Mouse (Mus musculus) megakaryocyte, embryonic 14.5 days (primary cell): ENCODE results near the gene Col23a1. TPM values are rescaled to one million over a fixed set of nuclear protein-coding genes. Genes with fewer than 3 reads are reported as not detected.
"Not testable (repeated sequence)": the region's sequence is repeated elsewhere in the genome, so short reads cannot be mapped to it uniquely, and the experiment has no call there.

Source experiments
- H3K27me3 ChIP-seq: replicated peaks from 2 replicates; pipeline ENCODE3; 2012; ENCODE audit warnings: inconsistent platforms
- H3K36me3 ChIP-seq: replicated peaks from 2 replicates; pipeline ENCODE3; 2012; ENCODE audit warnings: low read length, inconsistent platforms, mixed read lengths
- H3K4me1 ChIP-seq: 2 replicates; pipeline ENCODE4 v1.6.1; 2012; ENCODE audit warnings: inconsistent platforms
- H3K4me3 ChIP-seq: replicated peaks from 2 replicates; pipeline ENCODE3; 2012; ENCODE audit warnings: moderate library complexity, mild to moderate bottlenecking, inconsistent platforms
- H3K9me3 ChIP-seq: 2 replicates; pipeline ENCODE4 v1.6.1; 2012; ENCODE audit warnings: inconsistent platforms
- FLI1 ChIP-seq: IDR thresholded peaks from 2 replicates; pipeline ENCODE4 v1.6.1; 2012; ENCODE audit warnings: low read length, inconsistent platforms, mixed read lengths
- GATA1 ChIP-seq: IDR thresholded peaks from 3 replicates; pipeline ENCODE4 v1.6.1; 2012; ENCODE audit warnings: mixed read lengths, low read length, inconsistent platforms, borderline replicate concordance
- polyA plus RNA-seq: library from polyadenylated mRNA; stranded (reverse); fragments of >175 nt; gene quantifications from 2 replicates; pipeline ENCODE4 v1.2.3, GENCODE M21; 2012; ENCODE audit warnings: low replicate concordance; ENCODE audit not compliant: insufficient read depth

Gene Col23a1
- polyA plus RNA-seq, 1 experiment: 0.21 TPM

DNA sequence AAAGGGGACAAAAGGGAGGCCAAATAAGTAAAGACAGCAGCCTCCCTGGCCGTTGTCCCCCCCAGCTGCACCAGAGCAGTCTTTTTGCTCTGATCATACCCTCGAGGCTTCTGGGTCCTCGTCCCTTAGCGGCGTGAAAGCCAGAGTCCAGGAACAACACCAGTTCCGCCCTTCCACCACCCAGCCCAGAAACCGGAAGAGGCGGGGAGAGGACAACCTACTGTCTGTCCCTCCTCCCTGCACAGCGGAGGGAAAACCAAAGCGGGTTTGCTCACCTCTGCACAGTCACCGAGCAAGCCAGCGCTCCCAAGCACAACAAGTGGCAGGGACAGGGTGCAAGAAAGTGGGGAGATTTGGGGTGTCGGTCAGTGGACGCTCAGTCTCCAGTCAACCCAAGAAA lies 325.9 kb downstream of the Col23a1 start:
- H3K27me3 ChIP-seq: no peaks in the 10 kb centered on the region
- peak overlapping the region; percentile 92 for H3K4me3 ChIP-seq
- TF ChIP-seq GATA1 (no peak), FLI1 (no peak)
- H3K9me3 ChIP-seq: no peaks in the 10 kb centered on the region
- H3K4me1 ChIP-seq: peaks cover 58% of the 10 kb centered on the region
- no peaks in the 10 kb centered on the region for H3K36me3 ChIP-seq

DNA sequence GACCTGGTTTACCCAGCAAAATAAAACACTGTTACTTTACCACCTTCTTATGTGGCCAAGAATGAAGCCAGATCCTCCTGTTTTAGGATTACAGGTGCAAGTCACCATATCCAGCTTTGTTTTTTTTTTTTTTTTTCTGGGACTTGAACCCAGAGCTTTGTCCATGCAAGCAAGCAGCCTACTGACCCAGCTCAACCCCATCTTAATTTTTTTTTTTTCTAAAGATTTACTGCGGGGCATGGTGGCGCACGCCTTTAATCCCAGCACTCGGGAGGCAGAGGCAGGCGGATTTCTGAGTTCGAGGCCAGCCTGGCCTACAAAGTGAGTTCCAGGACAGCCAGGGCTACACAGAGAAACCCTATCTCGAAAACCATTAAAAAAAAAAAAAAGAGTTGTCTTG lies 326.4 kb downstream of the Col23a1 start:
- Histone ChIP-seq H3K4me1 (peaks cover 64% of the 10 kb centered on the region), H3K4me3 (peak overlapping the region; percentile 92)
- H3K9me3 ChIP-seq, H3K36me3 ChIP-seq, H3K27me3 ChIP-seq: not testable (repeated sequence)

DNA sequence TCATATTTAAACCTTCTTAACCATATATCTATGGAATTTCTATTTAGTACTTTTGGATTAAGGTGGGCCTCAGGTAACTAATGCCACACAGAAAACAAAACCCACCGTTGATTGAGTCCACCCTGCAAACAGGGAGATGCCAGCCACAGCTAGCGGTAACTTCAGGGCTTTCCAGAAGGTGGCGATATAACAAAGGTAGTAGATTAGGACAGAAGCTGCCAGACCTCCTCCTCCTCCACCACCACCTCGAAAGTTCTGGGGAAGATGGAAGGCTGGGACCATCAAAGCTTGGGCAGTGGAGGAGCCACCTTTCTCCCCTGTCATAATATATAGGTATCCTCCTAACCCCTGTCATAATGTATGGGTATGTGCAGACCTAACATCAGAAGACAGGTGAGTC lies 328.0 kb downstream of the Col23a1 start:
- TF ChIP-seq FLI1: no peak
- TF ChIP-seq GATA1: no peak
- Histone ChIP-seq H3K36me3 (peaks cover 17% of the 10 kb centered on the region), H3K4me1 (peaks cover 74% of the 10 kb centered on the region), H3K9me3 (no peaks in the 10 kb centered on the region), H3K4me3 (peak overlapping the region; percentile 47), H3K27me3 (no peaks in the 10 kb centered on the region)

DNA sequence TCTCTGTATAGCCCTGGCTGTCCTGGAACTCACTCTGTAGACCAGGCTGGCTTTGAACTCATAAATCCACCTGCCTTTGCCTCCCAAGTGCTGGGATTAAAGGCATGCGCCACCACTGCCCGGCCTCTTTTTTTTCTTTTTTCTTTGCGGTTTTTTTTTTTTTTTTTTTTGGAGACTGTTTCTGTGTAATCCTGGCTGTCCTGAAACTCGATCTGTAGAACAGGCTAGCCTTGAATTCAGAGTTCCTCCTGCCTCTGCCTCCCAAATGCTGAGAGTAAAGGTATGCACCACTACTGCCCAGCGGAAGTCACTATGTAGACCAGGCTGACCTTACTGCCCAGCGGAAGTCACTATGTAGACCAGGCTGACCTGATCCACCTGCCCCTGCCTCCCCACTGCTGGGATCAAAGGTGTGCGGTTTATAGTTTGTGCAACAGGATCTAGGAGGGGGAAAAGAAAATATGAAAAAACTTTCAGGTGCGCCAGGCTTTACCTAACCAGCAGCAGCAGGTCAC lies 329.2 kb downstream of the Col23a1 start:
- Histone ChIP-seq H3K36me3 (peaks cover 29% of the 10 kb centered on the region), H3K9me3 (no peaks in the 10 kb centered on the region), H3K27me3 (no peaks in the 10 kb centered on the region), H3K4me3 (peak overlapping the region; percentile 96), H3K4me1 (peaks cover 72% of the 10 kb centered on the region)
- TF ChIP-seq GATA1 (no peak), FLI1 (no peak)

DNA sequence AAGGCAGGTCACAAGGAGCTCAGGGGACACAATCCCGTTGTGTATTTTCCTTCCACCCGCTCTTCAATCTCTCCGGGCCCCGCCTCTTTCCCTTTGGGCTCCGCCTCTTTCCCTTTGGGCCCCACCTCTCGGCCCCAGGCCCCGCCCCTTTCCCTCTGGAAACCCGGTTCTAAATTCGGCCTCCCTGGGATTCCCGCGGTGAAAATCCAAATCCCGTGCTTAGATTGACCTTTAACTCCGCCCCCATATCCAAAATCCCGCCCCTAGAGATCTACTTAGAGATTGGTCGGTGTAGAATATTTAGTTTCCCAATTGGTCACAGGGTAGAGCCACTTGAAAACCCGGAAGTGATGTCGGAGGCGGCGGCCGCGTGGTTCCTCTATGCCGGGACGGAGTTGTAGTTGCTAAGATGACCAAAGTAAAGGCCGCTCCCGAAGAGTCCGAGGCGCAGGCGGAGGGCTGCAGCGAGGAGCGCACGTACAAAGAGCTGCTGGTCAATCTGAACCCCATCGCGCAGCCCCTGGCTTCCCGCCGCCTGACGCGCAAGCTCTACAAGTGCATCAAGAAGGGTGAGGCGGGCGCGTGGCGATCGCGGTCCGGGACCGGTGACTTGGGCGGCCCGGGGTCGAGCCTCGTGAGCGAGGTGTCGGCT lies 329.8 kb downstream of the Col23a1 start, which contains the start of gene Nhp2:
Nhp2 (plus strand) TSS at position 327 of the 652 bp plus-strand sequence.
- Histone ChIP-seq H3K4me3 (peak within 1 kb of the TSS; percentile 96), H3K27me3 (no peaks in the 10 kb centered on the region), H3K4me1 (peaks cover 72% of the 10 kb centered on the region), H3K36me3 (peaks cover 35% of the 10 kb centered on the region), H3K9me3 (no peaks in the 10 kb centered on the region)
- TF ChIP-seq GATA1 (no peak), FLI1 (no peak)

DNA sequence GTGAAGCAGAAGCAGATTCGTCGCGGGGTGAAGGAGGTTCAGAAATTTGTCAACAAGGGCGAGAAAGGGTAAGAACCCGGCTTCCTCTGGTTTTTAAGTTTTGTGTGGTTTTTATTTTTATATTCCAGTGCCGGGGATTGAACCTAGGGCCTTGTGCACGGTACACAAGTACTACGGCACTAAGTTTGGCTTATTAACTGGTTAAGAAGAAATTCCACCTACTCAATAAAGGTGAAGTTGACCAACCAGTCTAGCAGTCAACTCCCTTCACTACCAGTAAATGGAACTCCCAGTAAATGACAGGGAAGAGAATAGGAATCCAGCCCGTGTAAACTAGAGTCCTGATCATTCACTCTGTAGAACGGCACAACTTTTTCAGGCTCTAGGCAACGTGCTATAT lies 330.4 kb downstream of the Col23a1 start:
- TF ChIP-seq GATA1: no peak
- no peak for TF ChIP-seq FLI1
- H3K27me3 ChIP-seq: no peaks in the 10 kb centered on the region

DNA sequence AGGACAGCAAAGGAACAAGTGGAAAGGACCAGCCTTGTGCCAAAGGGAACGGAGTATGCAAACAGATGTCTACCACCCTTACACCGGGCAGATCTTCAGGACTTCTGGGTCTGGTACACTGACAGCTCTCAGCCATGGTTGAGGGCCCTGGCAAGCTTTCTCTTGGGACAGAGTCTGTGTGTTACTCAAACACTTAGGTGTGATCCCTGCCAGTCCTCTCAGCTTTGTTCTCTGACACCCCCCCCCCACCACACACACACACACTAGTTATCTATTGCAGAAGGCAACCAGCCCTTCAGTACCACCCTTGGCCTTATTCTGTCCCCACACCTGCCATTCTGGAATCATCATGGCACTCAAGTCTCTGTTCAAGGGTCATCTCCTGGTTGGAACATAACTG lies 332.1 kb downstream of the Col23a1 start:
- TF ChIP-seq GATA1 (no peak), FLI1 (no peak)
- H3K4me1 ChIP-seq: peaks cover 78% of the 10 kb centered on the region
- peaks cover 56% of the 10 kb centered on the region for H3K36me3 ChIP-seq
- no peaks in the 10 kb centered on the region for H3K27me3 ChIP-seq
- no peaks in the 10 kb centered on the region for H3K9me3 ChIP-seq
- peak overlapping the region; percentile 15 for H3K4me3 ChIP-seq

More for the DNA sequence above, 330.4 kb downstream of the Col23a1 start:
- peak overlapping the region; percentile 96 for H3K4me3 ChIP-seq
- peaks cover 41% of the 10 kb centered on the region for H3K36me3 ChIP-seq
- no peaks in the 10 kb centered on the region for H3K9me3 ChIP-seq
- H3K4me1 ChIP-seq: peaks cover 72% of the 10 kb centered on the region

DNA sequence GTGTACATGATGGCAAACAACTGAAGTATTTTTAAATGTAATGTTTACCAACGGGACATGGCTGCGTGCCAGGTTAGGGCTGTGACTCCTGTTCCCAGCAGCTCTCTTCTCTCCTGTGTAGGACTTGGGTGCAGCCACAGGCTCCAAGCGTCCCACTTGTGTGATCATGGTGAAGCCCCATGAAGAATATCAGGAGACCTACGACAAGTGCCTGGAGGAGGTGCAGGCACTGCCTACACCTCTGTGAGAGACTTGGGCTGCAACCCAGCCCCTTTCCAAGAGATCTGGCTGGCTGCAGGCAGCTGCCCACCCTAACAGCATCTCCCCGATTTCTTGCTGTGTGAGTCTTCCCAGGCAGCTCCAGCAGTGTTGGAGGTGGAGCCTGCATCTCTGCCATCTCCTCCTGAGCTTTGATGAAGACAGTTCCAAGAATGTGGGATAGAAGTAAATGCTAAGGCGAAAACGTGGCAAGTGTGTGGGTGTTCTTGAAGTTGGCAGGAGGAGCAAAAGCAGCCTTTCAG lies 333.3 kb downstream of the Col23a1 start:
- no peak for TF ChIP-seq FLI1
- TF ChIP-seq GATA1: no peak
- Histone ChIP-seq H3K36me3 (peaks cover 68% of the 10 kb centered on the region), H3K4me1 (peaks cover 86% of the 10 kb centered on the region), H3K9me3 (no peaks in the 10 kb centered on the region), H3K27me3 (no peaks in the 10 kb centered on the region), H3K4me3 (no peak overlapping the region)

DNA sequence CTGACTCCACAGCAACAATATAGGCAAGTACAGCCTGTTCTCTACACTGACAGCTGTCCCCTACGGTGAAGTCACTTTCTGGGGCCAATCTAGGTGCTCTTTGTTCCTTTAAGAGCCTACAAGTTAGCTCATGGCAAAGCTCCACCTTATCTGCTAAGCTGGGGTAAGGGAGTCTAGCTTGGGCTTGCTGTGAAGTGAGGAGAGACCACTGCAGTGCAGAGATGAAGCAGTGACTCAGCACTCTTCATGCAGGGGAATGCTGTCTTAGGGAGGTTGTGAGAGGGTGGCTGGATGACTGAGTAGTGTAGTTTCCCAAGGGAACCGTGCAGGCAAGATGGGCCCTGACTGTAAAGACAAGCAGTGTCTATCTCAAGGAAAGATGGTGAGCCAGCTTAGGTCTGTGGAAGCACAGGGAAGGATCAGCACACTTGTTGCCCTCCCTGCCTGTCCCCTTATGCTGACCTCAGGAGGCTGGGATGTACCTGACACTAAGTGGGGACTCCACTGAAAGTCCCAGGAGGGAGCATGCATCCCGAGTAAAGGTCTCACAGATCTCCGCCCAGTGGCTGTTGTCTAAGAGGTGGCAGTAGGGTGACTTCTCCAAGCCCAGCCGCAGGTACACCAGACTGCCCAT lies 335.6 kb downstream of the Col23a1 start:
- Histone ChIP-seq H3K36me3 (peaks cover 89% of the 10 kb centered on the region), H3K4me1 (peaks cover 91% of the 10 kb centered on the region), H3K27me3 (no peaks in the 10 kb centered on the region), H3K4me3 (peak overlapping the region; percentile 76), H3K9me3 (no peaks in the 10 kb centered on the region)
- TF ChIP-seq FLI1 (no peak), GATA1 (no peak)

DNA sequence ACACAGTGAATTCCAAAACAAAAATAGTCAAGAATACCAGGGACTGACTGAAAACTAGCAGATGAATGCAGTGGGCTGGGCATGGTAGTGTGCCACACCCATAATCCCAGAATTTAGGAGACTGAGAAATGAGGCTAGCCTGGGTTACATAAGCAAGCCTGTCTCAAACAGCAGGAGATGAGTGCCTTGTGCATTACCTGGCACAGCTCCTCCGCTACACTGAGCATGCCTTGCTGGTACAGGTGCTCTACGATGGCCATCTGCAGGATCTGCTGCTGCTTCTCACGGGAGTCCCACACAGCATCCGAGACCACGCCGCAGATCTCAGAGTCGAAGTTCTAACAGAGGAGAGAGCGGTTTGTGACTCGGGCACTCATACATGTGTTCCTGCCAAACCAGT lies 337.7 kb downstream of the Col23a1 start:
- H3K9me3 ChIP-seq: no peaks in the 10 kb centered on the region
- peaks cover 91% of the 10 kb centered on the region for H3K4me1 ChIP-seq
- H3K36me3 ChIP-seq: peaks cover 84% of the 10 kb centered on the region

More for the DNA sequence above, 337.7 kb downstream of the Col23a1 start:
- no peaks in the 10 kb centered on the region for H3K27me3 ChIP-seq
- peak overlapping the region; percentile 44 for H3K4me3 ChIP-seq
- no peak for TF ChIP-seq FLI1
- TF ChIP-seq GATA1: no peak
